Mouse (Mus musculus): Measurements from ENCODE around the gene Eml2.

Gene Eml2

DNA sequence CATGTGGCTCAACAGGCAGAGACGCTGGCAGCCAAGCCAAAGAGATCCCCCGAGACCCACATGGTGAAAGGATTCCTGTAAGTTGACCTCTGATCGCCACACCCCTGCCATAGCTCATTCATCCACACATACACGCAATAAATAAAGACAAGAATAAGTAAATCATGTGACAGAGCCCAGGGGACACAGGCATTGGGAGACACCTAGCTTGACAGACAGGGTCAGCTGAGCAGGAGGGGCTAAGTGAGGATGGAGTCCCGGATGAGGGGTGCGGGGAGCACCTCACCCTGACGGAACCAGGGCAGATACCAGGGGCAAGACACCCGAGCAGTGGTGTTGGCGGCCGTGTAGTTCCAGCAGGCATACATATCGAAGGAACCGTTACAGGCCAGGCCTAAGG is 12.5 kb upstream of the Eml2 start:
- DNase-seq, result no peak

DNA sequence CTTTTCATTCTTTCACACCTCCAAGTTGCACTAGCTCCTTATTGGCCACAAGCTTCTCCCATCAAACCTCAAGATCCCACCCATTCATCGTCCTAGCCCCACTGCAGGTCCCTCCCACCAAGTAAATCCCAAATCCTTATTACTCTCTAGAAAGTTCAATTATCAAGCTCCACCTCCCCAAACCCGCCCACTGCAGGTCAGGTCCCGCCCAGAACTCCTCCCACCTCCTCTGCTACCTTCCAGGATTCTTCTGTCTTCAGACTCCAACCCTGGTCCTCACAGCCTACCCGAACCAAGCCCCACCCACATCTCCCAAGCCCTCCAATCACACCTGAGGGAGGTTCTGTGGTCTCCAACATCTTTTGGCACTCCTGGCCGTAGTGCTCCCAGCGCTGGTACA is 12.0 kb upstream of the Eml2 start:
- no peak for DNase-seq

DNA sequence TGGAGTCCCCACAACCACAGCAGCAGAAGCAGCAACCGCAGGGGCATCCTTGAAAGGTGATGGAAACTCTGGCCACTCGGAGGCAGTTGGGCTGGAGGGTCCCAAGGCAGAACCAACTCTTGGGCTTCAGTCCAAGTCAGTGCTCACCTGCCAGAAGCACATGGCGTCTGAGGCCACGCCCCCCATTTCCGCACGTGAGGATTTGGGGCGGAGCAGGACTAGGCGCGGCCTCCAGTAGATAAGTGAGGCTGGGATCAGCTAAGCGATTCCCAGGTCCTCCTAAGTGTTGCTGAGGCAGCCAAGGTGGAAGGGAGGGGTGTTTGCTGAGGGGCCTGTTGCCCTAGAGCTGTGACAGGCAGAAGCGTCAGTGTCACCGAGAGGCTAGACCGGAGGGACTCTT is 11.2 kb upstream of the Eml2 start:
- no peak for DNase-seq

DNA sequence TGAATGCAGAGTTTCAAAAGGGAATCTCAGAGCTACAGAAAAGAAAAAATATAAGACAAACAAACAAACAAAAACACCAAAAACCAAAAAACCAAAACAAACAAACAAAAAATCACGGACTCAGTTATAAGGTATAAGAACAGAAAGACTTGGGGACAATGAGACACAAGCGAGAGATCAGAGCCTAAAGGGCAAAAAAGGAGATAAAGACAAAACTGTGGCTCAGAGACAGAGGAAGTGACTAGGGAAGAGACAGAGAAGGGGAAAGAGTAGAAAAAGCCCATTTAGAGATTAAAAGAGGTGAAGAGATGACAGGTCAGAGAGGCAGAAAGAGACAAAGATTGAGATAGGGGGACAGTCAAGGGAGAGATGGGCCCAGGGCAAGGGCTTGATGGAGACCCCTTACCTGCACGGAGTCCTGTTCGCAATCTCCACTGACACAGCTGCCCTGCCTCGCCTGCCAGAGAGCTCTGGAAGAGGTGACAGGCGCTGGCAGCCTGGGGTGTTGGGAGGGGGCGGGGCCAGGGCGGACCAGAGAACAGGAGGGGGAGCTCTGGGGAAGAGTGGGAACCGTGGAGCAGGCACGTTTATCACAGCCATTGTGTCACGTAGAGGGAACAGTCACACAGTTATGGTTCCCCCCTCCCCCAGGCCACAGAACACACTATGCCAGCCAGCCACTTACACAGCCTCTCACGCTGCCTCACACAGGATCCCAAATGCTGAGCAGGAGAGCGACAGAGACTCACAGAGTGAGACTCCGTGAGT is 10.4 kb upstream of the Eml2 start, which contains the start of gene Gipr:
TSS of gene Gipr (minus strand) at position 472 of the 768 bp plus-strand sequence.
- DNase-seq, result no peak

DNA sequence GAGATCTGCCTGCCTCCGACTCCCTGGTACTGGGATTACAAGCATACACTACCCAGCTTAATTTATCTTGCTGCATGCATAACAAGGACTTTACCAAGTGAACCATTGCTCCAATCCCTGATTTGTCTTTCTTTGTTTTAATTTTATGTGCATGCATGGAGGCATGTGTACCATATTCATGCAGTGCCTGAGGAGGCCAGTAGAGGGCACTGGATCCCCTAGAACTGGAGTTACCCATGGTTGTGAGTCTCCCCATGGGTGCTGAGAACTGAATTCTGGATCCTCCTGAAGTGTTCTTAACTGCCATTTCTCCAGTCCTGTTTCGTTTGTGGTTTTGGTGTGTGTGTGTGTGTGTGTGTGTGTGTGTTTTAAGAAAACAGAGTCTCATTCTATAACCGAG is 9.2 kb upstream of the Eml2 start:
- DNase-seq, result no peak

DNA sequence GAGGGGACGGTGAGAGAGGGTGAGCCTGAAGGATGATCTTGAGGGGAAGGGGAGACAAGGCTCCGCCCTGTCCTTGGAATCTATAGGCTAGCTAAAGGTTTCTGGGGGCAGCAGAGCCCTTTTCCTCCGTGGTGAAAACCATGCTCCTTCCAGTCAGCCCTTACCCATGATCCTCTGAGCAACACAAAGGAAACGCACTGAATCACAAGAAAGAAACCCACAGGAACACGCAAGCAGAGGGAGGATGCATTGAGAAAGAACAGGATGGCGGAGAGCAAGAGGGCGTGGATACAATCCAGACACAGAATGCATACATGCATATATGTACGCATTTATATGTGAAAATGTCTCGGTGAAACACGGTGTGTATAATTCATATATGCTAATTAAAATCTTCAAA is 6.7 kb upstream of the Eml2 start:
- no peak for DNase-seq

DNA sequence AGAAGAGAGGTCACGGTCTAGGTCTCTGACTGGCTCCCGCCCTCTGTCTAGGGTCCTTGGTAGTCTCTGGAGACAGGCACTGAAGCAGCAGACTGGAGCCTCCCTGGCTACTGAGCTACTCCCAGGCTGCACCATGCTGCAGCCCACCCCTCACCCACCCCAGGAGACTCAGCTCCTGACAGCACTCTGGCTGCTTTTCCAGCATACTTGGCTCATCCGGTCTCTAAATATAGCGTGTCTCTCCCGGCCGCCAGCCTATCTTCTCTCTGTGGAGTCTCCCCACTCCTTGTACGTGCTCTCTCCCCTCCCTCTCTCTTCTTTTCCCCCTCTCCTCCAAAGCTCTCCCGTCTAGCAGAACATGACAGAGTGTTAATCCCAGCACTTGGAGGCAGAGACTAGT is 6.1 kb upstream of the Eml2 start:
- DNase-seq, result no peak

DNA sequence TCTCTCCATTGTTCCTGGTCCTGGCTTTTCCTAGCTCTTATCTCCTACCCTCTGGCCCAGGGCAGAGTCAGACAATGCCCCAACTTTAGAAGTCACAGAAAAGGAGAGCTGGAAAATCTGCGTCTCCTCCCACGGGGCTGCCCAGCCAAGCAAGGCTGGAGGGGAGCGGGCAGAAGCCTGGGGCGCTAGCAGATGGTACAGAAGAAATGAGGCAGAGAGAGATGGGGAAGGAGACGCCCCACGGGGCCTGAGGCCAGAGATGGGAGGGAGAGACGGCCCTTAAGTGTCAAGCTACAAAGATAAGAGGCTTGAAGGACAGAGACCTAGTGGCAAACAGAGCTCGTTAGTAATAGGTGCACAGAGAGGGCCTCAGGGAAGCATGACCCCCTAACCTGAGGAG is 4.4 kb upstream of the Eml2 start:
- DNase-seq, result no peak

DNA sequence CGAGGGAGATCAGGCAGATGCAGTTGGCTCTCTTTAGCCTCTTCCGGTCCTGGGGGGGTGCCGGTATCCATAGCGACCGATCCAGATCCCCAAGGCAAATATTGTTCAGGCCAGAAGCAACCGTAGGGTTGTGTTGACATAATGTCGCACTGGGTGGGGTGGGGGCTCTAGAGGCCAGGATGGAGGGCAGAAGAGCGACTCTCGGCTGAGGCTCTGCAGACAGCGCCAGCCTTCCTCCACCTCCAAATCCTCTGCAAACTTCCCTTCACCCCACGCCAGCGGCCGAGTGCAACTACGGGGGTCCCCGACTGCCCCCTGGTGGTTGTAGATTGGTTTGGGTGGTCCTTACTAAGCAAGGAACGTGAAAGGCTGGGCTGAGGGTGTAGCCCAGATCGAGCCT is 3.3 kb upstream of the Eml2 start:
- peak; percentile 95 for DNase-seq

DNA sequence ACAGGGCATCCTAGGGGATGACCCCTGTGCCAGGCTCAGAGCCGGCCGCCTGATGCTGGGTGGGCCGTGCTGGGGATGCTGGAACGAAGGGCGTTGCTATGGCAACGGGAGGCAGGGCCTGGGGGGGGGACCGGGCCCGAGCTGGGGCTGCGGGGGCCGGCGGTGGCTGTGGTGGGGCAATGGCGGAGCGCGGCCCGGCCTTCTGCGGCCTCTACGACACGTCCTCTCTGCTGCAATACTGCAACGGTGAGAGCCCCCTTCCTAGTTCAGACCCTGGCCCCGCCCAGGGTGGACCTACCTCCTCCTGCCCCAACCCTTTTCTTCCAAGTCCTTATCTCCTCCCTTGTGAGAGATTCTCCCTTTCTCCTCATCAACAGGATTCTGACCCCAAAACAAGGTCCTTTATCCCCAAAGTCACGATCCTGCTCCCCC is 311 bp downstream of the Eml2 start:
- DNase-seq, result no peak

DNA sequence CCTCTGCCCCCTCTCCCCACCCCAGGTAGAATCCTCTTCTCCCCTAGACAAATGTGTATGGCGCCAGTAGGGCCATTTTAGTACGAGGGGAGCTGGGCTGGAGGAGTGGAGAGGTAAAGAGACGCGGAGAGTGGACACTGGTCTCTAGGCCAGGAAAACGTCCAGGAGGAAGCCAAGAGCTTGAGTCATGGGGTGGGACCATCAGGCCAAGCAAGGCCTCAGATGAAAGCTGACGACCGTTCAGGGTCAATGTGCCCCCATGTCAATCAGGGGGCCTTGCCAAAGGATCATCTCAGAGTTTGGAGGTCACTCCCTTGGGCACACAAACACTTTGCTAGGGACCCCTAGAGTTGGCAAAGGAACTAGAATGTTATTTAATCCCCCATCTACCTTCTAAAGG is 995 bp downstream of the Eml2 start:
- DNase-seq, result no peak

DNA sequence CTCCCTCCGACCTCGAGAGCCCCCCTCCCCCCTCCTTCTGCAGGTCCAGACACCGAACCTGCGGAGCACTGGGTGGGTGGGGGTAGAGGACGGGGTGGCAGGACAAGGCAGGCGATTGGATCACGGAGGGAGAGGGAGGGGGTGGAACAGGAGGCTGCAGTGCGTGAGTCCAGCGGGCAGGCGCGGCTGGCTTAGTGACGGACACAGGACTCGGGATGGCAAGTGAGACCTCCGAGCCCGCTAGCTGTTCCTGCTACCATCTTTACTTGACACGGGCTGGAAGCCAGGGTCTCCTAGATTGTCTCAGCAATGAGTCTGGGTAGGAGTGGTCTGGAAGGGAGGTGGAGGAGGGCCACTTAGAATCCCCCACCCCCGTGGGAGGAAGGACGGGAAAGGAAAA is 1.8 kb downstream of the Eml2 start:
- DNase-seq, result no peak

DNA sequence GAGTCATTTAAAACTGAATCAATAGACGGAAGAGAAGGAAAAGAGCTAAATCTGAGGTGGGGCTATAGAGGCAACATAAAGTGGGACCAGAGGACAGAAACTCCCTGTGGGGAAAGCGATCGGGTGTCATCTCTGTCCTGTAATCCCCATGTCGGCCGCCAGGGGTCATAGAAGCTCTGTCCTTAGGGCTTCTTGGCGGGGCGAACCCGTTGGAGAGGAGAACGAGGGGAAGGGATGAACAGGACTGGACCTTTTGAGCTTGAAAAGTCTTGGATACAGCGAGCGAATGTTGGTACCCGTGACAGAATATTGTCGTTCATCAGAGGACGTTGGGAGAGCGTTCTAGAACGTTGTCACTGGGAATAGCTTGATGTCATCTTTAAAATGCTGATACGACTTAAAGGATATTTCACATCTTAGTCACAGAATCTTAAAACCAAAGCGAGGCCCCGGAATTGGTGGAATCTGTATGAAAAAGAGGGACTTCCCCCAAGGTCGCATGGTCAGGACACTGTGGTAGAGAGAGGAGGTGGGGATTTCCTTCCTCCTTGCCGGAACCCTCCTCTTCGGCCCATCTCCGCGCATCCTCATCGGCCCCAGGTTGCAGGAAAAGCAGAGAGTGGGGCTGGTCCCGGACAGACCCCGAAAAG is 2.3 kb downstream of the Eml2 start:
- DNase-seq, result peak; percentile 83

DNA sequence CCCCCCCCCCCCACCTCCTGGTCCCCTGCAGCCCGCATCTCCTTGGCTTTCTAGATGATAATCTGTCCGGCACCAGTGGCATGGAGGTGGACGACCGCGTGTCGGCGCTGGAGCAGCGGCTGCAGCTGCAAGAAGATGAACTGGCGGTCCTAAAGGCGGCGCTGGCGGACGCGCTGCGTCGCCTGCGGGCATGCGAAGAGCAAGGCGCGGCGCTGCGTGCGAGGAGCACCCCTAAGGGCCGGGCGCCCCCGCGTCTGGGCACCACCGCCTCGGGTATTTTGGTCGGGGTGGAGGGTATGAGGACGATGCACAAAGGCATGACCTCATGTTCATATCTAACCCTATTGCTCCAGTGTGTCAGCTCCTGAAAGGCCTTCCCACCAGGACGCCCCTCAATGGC is 3.0 kb downstream of the Eml2 start:
- DNase-seq, result peak; percentile 79

DNA sequence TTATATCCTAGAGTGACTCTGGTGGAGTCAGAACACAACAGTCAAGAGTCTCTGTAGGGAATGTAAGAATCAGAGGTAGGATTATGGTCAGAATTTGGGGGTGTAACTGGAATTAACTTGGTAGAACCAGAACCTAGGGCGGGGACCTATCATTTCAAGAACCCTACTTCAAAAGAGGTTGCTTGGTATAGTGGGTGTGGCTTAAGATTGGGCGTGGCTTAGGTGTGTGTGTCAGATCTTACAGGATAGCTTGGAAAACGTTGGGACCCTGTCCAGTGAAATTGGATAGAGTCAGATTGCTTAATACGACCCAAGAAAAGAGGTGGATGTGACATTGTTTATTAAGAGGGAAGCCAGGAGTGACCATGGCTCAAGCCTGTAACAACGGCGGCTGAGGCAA is 3.7 kb downstream of the Eml2 start:
- DNase-seq, result no peak

DNA sequence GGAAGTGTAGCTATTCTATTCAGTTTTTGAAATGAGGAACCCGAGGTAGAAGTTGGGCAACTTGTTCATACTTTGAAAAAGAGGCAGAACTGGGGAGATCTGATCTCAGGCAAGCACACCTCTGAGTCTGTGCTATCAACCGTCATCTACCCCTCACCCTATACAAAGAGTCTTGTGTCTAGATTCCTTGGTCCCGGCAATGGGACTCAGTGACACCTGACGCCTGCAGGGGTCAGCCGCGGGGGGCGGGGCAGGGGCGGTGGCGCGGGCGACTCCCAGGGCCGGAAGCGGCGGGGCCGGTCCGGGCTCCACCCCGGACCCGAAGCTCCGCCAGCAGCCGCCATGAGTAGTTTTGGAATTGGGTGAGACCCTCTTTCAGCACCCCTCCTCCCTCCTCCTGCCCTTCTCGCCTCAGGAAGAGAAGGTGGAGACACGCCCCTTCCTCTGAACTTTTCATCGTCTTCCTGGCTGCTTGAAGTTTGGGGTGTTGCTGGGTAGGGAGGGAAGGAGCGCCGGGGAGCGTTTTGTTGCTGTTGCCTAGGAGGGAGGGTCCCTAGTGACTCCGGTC is 4.7 kb downstream of the Eml2 start:
- peak; percentile 59 for DNase-seq

DNA sequence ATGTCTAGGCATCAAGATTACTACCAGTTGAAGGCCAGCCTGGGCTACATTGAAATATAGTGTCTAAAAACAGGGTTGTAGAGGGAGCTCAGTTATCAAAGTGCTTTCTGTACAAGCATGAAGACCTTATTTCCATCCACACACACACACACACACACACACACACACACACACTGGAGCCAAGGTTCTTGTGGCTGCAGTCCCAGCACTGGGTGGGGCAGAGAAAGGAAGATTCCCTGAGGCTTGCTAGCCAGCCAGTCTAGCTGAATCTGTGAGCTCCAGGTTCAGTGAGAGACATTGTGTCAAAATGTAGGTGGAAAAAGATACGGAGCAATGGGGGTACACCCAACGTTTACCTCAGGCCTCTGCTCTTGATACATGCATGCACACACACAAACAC is 8.0 kb downstream of the Eml2 start:
- no peak for DNase-seq

DNA sequence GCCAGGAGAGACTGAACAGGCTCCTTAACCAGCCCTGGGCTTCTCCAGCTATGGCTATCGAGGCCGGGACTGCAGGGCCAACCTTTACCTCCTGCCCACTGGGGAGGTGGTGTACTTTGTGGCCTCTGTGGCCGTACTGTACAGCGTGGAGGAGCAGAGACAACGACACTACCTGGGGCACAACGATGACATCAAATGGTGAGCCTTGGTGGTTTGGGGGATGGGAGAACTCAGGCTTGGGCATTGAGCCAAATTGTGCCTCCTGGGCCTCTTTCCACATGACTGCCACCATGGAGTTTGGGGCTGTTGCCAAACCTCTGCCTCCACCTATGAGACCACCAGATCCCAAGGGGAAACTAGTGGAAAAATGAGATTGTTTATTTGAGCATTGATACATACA is 8.5 kb downstream of the Eml2 start:
- no peak for DNase-seq

DNA sequence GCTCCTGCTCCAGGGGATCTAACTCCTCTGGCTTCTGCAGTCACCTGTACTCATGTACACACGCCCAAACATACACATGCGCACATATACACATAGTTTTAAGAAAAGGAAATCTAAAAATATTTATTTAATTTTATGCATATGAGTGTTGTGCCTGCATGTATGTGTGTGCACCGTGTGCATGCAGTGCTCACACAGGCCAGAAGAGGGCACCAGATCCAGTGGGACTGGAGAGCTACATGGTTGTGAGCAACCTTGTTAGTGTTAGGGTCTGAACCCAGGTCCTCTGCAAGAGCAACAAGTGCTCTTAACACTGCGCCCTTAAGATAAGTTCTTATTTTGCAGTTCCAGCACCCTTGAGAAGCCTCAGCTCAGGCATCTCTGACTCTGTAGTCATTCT is 18.5 kb downstream of the Eml2 start:
- DNase-seq, result no peak

DNA sequence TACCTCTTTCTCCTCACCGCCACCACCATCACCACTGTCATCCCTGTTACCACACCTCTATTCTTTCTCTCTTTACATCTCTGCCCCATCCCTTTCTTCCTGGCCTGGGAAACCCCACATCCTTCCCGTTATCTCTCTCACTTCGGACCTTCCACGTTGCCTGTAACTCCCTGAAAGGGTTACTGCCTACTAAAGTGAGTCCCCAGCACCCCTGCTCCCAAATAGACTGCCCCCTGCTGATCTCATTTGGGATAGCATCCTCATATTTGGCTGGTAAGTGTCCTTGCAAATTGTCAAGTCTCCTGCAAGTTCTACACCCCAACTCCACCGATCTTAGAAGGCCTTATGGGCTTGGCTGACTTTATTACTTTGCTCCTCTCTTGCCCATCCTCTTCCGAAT is 20.5 kb downstream of the Eml2 start:
- peak; percentile 56 for DNase-seq

DNA sequence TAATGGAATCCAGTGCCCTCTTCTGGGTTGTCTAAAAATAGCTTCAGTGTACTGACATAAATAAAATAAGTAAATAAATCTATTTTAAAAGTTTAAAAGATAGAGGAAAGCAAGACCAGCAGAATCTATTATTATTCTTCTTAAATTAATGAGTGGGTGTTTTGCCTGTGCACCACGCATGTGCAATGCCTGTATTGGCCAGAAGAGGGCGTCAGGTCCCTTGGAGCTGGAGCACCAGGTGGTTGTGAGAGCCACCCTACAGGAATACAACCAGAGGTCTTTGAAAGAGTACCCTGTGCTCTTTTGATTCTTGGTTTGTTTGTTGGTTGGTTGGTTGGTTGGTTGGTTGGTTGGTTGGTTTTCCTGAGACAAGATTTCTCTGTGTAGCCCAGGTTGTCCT is 21.8 kb downstream of the Eml2 start:
- DNase-seq, result peak; percentile 58

DNA sequence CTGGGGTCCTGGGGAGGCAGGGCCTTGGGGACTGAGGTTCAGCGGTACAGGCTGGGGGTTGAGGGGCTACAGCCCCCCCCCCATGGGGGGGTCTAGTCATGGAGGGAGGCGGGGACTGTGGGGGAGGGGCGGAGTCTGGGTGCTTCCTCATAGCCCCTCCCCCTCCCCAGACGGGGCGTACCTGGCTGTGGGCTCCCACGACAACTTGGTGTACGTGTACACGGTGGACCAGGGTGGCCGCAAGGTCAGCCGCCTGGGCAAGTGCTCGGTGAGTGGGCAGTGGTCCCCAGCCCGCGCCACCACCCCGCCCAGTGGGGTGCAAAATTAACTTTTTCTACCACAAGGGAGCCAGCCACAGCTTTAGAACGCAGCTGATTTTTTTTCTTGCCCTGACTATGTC is 25.4 kb downstream of the Eml2 start:
- DNase-seq, result no peak

DNA sequence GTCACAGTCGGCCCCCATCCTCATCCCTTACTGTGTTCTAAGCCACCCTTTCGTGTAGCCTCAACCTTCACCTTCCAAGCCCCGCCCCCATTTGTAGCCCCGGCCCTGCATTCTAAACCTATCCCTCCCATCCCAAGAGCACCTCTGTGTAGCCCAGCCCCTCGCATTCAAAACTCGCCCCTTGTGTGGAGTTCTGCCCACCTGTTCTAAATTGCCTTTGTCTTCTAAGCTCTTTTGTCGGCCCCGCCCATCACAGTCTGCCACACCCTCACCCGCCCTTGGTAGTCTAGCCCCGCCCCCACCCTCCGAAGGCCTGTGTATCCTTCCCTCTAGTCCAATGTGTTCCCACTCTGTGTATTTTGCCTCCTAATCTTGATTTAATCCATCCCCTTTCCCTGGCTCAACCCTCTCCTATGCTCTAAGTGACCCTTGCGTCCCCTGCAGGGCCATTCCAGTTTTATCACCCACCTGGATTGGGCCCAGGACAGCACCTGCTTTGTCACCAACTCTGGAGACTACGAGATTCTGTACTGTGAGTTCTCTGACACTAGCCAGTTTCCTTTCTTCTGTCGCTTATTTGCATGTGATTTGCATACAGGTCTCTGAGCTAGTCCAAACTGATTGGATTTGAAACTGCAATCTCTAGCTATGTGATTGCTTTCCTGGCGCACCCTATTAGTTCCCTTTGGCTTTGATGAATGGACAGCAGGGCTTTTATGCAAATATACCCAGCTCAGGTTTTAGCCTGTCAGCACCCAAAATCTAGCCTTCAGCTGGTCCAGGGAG is 26.0 kb downstream of the Eml2 start:
- no peak for DNase-seq
